Mouse (Mus musculus) limb, embryonic 14.5 days (tissue): ENCODE results near the gene Twnk. TPM values are rescaled to one million over a fixed set of nuclear protein-coding genes. Genes with fewer than 3 reads are reported as not detected.

Experiments
- ATAC-seq: fragments of 200-750 bp; cut with Nextera tagmentation; 2 replicates; pipeline ENCODE4 v1.8.0; 2017; ENCODE audit warnings: low read depth, moderate number of reproducible peaks, moderate TSS enrichment; ENCODE audit not compliant: low FRiP score
- DNase-seq: peaks from one replicate; pipeline ENCODE4 v3.0.0-alpha.2; 2015; ENCODE audit warnings: low spot score
- H3K27ac ChIP-seq: fragments of 300-500 bp; sonication (generic); replicated peaks from 2 replicates; pipeline ENCODE4 v1.5.1; 2014; ENCODE audit warnings: low read depth, mild to moderate bottlenecking, low read length, moderate library complexity, mixed read lengths
- H3K27me3 ChIP-seq: fragments of 300-500 bp; sonication (generic); 2 replicates; pipeline ENCODE4 v1.6.1; 2014; ENCODE audit warnings: low read length, mixed read lengths; ENCODE audit not compliant: control insufficient read depth, insufficient read depth
- H3K36me3 ChIP-seq: fragments of 300-500 bp; sonication (generic); 2 replicates; pipeline ENCODE4 v1.6.1; 2014; ENCODE audit warnings: mild to moderate bottlenecking, low read length, moderate library complexity, mixed read lengths; ENCODE audit not compliant: control insufficient read depth, insufficient read depth
- H3K4me1 ChIP-seq: fragments of 300-500 bp; sonication (generic); 2 replicates; pipeline ENCODE4 v1.6.1; 2014; ENCODE audit warnings: antibody characterized with exemption, low read length, mixed read lengths; ENCODE audit not compliant: control insufficient read depth, insufficient read depth
- H3K4me2 ChIP-seq: fragments of 300-500 bp; sonication (generic); replicated peaks from 2 replicates; pipeline ENCODE4 v1.6.1; 2014; ENCODE audit warnings: low read depth, mild to moderate bottlenecking, low read length, moderate library complexity; ENCODE audit not compliant: severe bottlenecking
- H3K4me3 ChIP-seq: fragments of 300-500 bp; sonication (generic); replicated peaks from 2 replicates; pipeline ENCODE4 v1.5.1; 2014; ENCODE audit warnings: low read length
- H3K9ac ChIP-seq: fragments of 300-500 bp; sonication (generic); 2 replicates; pipeline ENCODE4 v1.6.1; 2014; ENCODE audit warnings: mild to moderate bottlenecking, low read depth, low read length, moderate library complexity; ENCODE audit not compliant: severe bottlenecking
- H3K9me3 ChIP-seq: fragments of 300-500 bp; sonication (generic); 2 replicates; pipeline ENCODE4 v1.6.1; 2016; ENCODE audit warnings: low read length; ENCODE audit not compliant: control insufficient read depth
- POLR2A ChIP-seq: fragments of 200-500 bp; IDR thresholded peaks from 2 replicates; pipeline ENCODE4 v1.8.0; 2012; ENCODE audit warnings: inconsistent platforms, mild to moderate bottlenecking, moderate library complexity, borderline replicate concordance; ENCODE audit not compliant: insufficient read depth, insufficient read length; ENCODE audit errors: extremely low read depth
- WGBS: fragments of 180-500 bp; shearing (Covaris S2); extraction: QIAGEN DNeasy Blood & Tissue Kit; methylation state at CpG from one replicate; pipeline ENCODE4 v1.1.7; 2014; 5-methylcytosine and 5-hydroxymethylcytosine counted together
- polyA plus RNA-seq, 2 experiments: library from polyadenylated mRNA; depleted of rRNA in 1 of 2; stranded (reverse) in 1 of 2; unstranded in 1 of 2; fragments of >200 nt; fragmentation: Nextera tagmentation in 1 of 2; extraction: Ambion mirVana in 1 of 2; gene quantifications; 2 replicates each; pipeline versions ENCODE4 v1.2.1 to v1.2.3; 2012 to 2014

Gene Twnk
- polyA plus RNA-seq, 2 experiments = 13.3 to 15.9 TPM

- Histone ChIP-seq H3K27ac (peak overlapping the region; percentile 99), H3K4me3 (peak overlapping the region; percentile 73), H3K4me2 (peak overlapping the region; percentile 96), H3K4me1 (peaks cover 44% of the 10 kb centered on the region), H3K9ac (peak overlapping the region; percentile 58), H3K36me3 (peaks cover 15% of the 10 kb centered on the region), H3K27me3 (no peaks in the 10 kb centered on the region), H3K9me3 (no peaks in the 10 kb centered on the region)
- TF ChIP-seq POLR2A = no peak
- ATAC-seq = peak; percentile 10; the same call in 1 of the 2 replicates
- WGBS = under 1% methylated on average over 31 of the region's 34 CpGs
- DNase-seq = peak; percentile 58
Measured at GRCm38 (mm10) chr19:45015518-45016281, 10.2 kb downstream of the Twnk start.

DNA sequence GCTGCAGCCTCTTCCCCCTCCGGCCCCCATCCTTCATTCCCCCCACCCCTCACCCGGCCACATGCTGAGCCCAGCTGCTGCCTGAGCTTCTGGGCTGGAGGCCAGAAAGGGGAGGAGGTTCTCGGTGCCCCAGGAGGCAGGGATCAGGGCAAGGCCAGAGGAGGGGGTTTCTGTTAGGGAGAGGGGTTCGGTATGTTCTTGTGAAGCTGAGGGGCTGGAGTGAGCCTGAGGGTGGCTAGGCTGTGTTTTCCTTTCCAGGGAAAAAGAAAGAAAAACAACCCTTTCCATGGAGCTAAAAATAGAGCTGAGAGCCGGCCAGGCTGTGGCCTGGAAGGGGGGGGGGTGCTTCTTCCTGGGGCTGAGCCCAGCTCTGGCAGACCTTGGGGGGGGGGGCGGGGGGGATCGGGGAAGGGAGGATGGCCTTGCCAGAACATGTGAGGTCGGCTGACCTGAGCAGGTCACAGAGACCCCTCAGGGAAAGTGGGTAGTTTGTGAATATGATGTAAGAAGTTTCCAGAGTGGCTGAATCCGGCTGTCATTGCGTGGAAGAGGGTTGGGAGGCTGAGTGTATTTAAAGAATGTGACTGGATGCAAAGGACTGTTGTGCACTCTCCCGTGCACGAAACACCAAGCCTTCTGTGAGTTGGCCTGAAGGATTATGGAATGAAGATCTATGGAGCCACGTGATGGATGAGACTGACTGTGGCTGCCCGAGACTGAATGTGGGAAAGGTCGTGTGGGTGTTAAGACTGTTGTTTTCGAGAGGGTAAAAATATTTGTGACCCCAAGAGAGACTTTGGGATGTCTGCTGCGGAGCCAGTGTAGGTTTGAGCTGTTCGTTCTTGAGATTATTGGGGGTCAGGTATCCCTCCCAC is 11.1 kb downstream of the Twnk start:
- WGBS = under 1% methylated on average over 17 of the region's 18 CpGs
- DNase-seq (peak; percentile 86), ATAC-seq (peak; percentile 60)
- H3K27me3 ChIP-seq = no peaks in the 10 kb centered on the region
- H3K4me3 ChIP-seq = peak overlapping the region; percentile 73
- peaks cover 52% of the 10 kb centered on the region for H3K4me1 ChIP-seq
- peak overlapping the region; percentile 99 for H3K27ac ChIP-seq
- peak overlapping the region; percentile 80 for H3K9ac ChIP-seq
- peak overlapping the region; percentile 96 for H3K4me2 ChIP-seq
- TF ChIP-seq POLR2A = no peak
- no peaks in the 10 kb centered on the region for H3K9me3 ChIP-seq
- peaks cover 14% of the 10 kb centered on the region for H3K36me3 ChIP-seq

GRCm38 (mm10) chr19:45017216-45017771 is 11.8 kb downstream of the Twnk start:
- ATAC-seq (peak; percentile 11), DNase-seq (peak; percentile 84)
- no peaks in the 10 kb centered on the region for H3K9me3 ChIP-seq
- peak overlapping the region; percentile 96 for H3K4me2 ChIP-seq
- peak overlapping the region; percentile 80 for H3K9ac ChIP-seq
- 0 out of 2 replicates have a peak, but pooled peaks have one; percentile 34 for TF ChIP-seq POLR2A
- peaks cover 52% of the 10 kb centered on the region for H3K4me1 ChIP-seq
- H3K27ac ChIP-seq = peak overlapping the region; percentile 99
- H3K36me3 ChIP-seq = peaks cover 15% of the 10 kb centered on the region
- H3K4me3 ChIP-seq = peak overlapping the region; percentile 73
- 0% methylated on average over 15 of the region's 27 CpGs for WGBS
- H3K27me3 ChIP-seq = no peaks in the 10 kb centered on the region

GRCm38 (mm10) chr19:45017909-45018308 is 12.4 kb downstream of the Twnk start:
- TF ChIP-seq POLR2A = 0 out of 2 replicates have a peak, but pooled peaks have one; percentile 46
- no peaks in the 10 kb centered on the region for H3K9me3 ChIP-seq
- peak overlapping the region; percentile 96 for H3K4me2 ChIP-seq
- peak overlapping the region; percentile 99 for H3K27ac ChIP-seq
- peak overlapping the region; percentile 73 for H3K4me3 ChIP-seq
- H3K4me1 ChIP-seq = peaks cover 52% of the 10 kb centered on the region
- 3% methylated on average over 25 of the region's 48 CpGs for WGBS
- H3K36me3 ChIP-seq = peaks cover 21% of the 10 kb centered on the region
- no peaks in the 10 kb centered on the region for H3K27me3 ChIP-seq
- ATAC-seq (peak; percentile 67), DNase-seq (peak; percentile 70)
- peak overlapping the region; percentile 80 for H3K9ac ChIP-seq

DNA sequence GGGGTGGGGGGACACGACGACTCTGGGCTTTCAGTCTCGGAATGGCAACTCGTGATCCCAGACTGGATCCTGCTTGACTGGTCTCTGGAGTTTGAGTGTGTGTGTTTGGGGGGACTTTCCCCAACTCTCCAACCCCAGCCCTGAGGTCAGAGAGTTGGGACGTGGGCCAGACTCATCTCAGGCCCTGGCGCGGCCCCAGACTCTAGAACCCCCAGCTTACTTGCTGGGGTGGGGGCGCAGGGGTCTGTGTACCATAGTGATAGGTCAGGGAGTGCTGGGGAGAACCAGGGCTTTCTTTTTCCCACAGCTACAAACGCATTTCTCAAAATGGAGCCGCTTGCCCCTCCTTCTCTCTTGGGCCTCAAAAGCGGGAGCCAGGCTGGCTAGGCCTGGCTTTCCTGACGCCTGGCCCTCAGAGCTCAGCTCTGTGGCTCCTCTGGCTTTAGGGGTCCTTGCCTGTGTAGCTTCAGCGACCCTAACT is 12.9 kb downstream of the Twnk start:
- no peak for TF ChIP-seq POLR2A
- peak overlapping the region; percentile 73 for H3K4me3 ChIP-seq
- H3K27me3 ChIP-seq = no peaks in the 10 kb centered on the region
- H3K27ac ChIP-seq = peak overlapping the region; percentile 99
- H3K4me1 ChIP-seq = peaks cover 49% of the 10 kb centered on the region
- 2% methylated on average over 10 of the region's 13 CpGs for WGBS
- peak overlapping the region; percentile 80 for H3K9ac ChIP-seq
- peaks cover 24% of the 10 kb centered on the region for H3K36me3 ChIP-seq
- DNase-seq (peak; percentile 52), ATAC-seq (no peak)
- no peaks in the 10 kb centered on the region for H3K9me3 ChIP-seq
- H3K4me2 ChIP-seq = peak overlapping the region; percentile 96
